In genomic region chr2:35621796-35622195, GRCm38 (mm10) we compare ENCODE assay signal across 7 mouse cellular contexts.
DNase-seq lines count a peak whose midpoint lies in the region; ATAC-seq and TF ChIP-seq lines count a peak whose summit lies in the region.

No protein-coding gene starts in this region.

- no peaks in the 10 kb centered on the region for H3K9me3 ChIP-seq in forebrain, embryonic 16.5 days (ENCODE audit: control insufficient read depth, low read length)
- no peaks in the 10 kb centered on the region for H3K9me3 ChIP-seq in hindbrain, embryonic 15.5 days

- ATAC-seq in forebrain, embryonic 16.5 days = peak; percentile 77
- peak; percentile 69 for ATAC-seq in hindbrain, embryonic 15.5 days (ENCODE audit: low FRiP score, low read depth)

- H3K9ac ChIP-seq in forebrain, embryonic 16.5 days (replicated peaks; ENCODE audit: low read depth, low read length) = peak overlapping the region; percentile 75
- H3K9ac ChIP-seq in hindbrain, embryonic 15.5 days = peak overlapping the region; percentile 56
- H3K9ac ChIP-seq in liver, adult 2 months (ENCODE audit: low read depth, low read length) = peak overlapping the region; percentile 61

- H3K27me3 ChIP-seq in cerebellum, adult 2 months (ENCODE audit: control insufficient read depth, insufficient read depth, low read length) = no peaks in the 10 kb centered on the region
- no peaks in the 10 kb centered on the region for H3K27me3 ChIP-seq in forebrain, embryonic 16.5 days (replicated peaks; ENCODE audit: control insufficient read depth, insufficient read depth, low read length)
- no peaks in the 10 kb centered on the region for H3K27me3 ChIP-seq in hindbrain, embryonic 15.5 days
- H3K27me3 ChIP-seq in liver, adult 2 months (ENCODE audit: control insufficient read depth, insufficient read depth, low read length) = no peaks in the 10 kb centered on the region
- H3K27me3 ChIP-seq in myocyte (ENCODE audit: control insufficient read depth, insufficient read depth, insufficient read length) = no peaks in the 10 kb centered on the region

- TF ChIP-seq CTCF in cerebellum, adult 2 months (IDR thresholded peaks at IDR 0.05; ENCODE audit: borderline replicate concordance, insufficient read depth, low read depth, low read length) = no peak
- no peak for TF ChIP-seq CTCF in liver, adult 2 months (IDR thresholded peaks at IDR 0.05; ENCODE audit: low read depth, low read length)

- peak overlapping the region; percentile 99 for H3K27ac ChIP-seq in cerebellum, adult 2 months (ENCODE audit: insufficient read depth, low read length)
- no peak overlapping the region for H3K27ac ChIP-seq in forebrain, embryonic 16.5 days (ENCODE audit: low read length)
- no peak overlapping the region; the same call in 1 of the 2 replicates for H3K27ac ChIP-seq in hindbrain, embryonic 15.5 days (replicated peaks)
- H3K27ac ChIP-seq in liver, adult 2 months (replicated peaks; ENCODE audit: insufficient read depth, low read depth, low read length) = no peak overlapping the region

- H3K4me3 ChIP-seq in cerebellum, adult 2 months (replicated peaks; ENCODE audit: insufficient read depth, low read depth, low read length) = peak overlapping the region; percentile 98
- peak overlapping the region; percentile 52 for H3K4me3 ChIP-seq in forebrain, embryonic 16.5 days (replicated peaks; ENCODE audit: low read length)
- H3K4me3 ChIP-seq in hindbrain, embryonic 15.5 days = peak overlapping the region; percentile 52
- peak overlapping the region; percentile 56 for H3K4me3 ChIP-seq in liver, adult 2 months (ENCODE audit: insufficient read depth, low read depth, low read length)
- peak overlapping the region; percentile 9 for H3K4me3 ChIP-seq in myocyte

- peak overlapping the region; percentile 5 for H3ac ChIP-seq in myocyte (ENCODE audit: control insufficient read depth, insufficient read length)

- under 1% methylated on average over 41 of the region's 41 CpGs for WGBS in cerebellum, adult 2 months
- WGBS in forebrain, embryonic 16.5 days = under 1% methylated on average over 40 of the region's 41 CpGs
- WGBS in hindbrain, embryonic 15.5 days = 2% methylated on average over 35 of the region's 41 CpGs
- WGBS in liver, adult 2 months = under 1% methylated on average over 41 of the region's 41 CpGs

- TF ChIP-seq POLR2A in cerebellum, adult 2 months (IDR thresholded peaks at IDR 0.05; ENCODE audit: borderline replicate concordance, insufficient read depth, low read length) = peak; percentile 57; the same call in 1 of the 2 replicates
- no peak for TF ChIP-seq POLR2A in liver, adult 2 months (IDR thresholded peaks at IDR 0.05; ENCODE audit: extremely low read depth, insufficient read depth, low read length)
- no peak for TF ChIP-seq POLR2A in myocyte (IDR thresholded peaks at IDR 0.05; ENCODE audit: insufficient read length, low read depth)

- peak; percentile 78 for DNase-seq in adrenal gland, adult 2 months
- peak; percentile 91 to 94 for DNase-seq in cerebellum, adult 2 months
- DNase-seq in liver, adult 2 months (ENCODE audit: extremely low read depth, low read depth, low spot score) = no peak
- peak; percentile 29 for DNase-seq in urinary bladder, postnatal 25 days (ENCODE audit: low spot score)

- peak overlapping the region; percentile 94 for H3K4me2 ChIP-seq in forebrain, embryonic 16.5 days (ENCODE audit: low read length)
- peak overlapping the region; percentile 97 for H3K4me2 ChIP-seq in hindbrain, embryonic 15.5 days
- H3K4me2 ChIP-seq in myocyte (ENCODE audit: low read depth) = peak overlapping the region; percentile 70

- H3K79me2 ChIP-seq in liver, adult 2 months (ENCODE audit: control insufficient read depth, insufficient read depth, low read length) = peaks cover 6% of the 10 kb centered on the region
- H3K79me2 ChIP-seq in myocyte (ENCODE audit: control insufficient read depth, insufficient read depth) = no peaks in the 10 kb centered on the region

- peaks cover 54% of the 10 kb centered on the region for H3K4me1 ChIP-seq in cerebellum, adult 2 months (ENCODE audit: control insufficient read depth, insufficient read depth, low read length)
- peaks cover 39% of the 10 kb centered on the region for H3K4me1 ChIP-seq in forebrain, embryonic 16.5 days (replicated peaks; ENCODE audit: control insufficient read depth, insufficient read depth, low read length)
- peaks cover 53% of the 10 kb centered on the region for H3K4me1 ChIP-seq in hindbrain, embryonic 15.5 days (replicated peaks)
- peaks cover 4% of the 10 kb centered on the region; the same call in 1 of the 2 replicates for H3K4me1 ChIP-seq in liver, adult 2 months (ENCODE audit: control insufficient read depth, insufficient read depth, low read length)

- no peaks in the 10 kb centered on the region for H3K36me3 ChIP-seq in forebrain, embryonic 16.5 days (ENCODE audit: control insufficient read depth, insufficient read depth)
- no peaks in the 10 kb centered on the region for H3K36me3 ChIP-seq in hindbrain, embryonic 15.5 days
- no peaks in the 10 kb centered on the region for H3K36me3 ChIP-seq in liver, adult 2 months (ENCODE audit: control insufficient read depth, insufficient read depth, low read length)
- H3K36me3 ChIP-seq in myocyte (ENCODE audit: control insufficient read depth, insufficient read depth) = no peaks in the 10 kb centered on the region

TF ChIP-seq in myocyte, 11 proteins besides CTCF, POLR2A, EP300 and RAD21:
- TF ChIP-seq MAX (IDR thresholded peaks at IDR 0.05; ENCODE audit: low read depth) (no peak), USF1 (IDR thresholded peaks at IDR 0.05; ENCODE audit: low read depth) (no peak)

Comparison
In these comparisons a context has a peak if more than half of its experiments do, and no peak if none do; other contexts are left out.
1. H3K4me3 ChIP-seq: peak in every context shown above with its lines; median percentile 98 in cerebellum, adult 2 months; 56 in liver, adult 2 months; 52 in forebrain, embryonic 16.5 days; 52 in hindbrain, embryonic 15.5 days; 9 in myocyte.